Mouse (Mus musculus) B cell, adult 2 months (primary cell): ENCODE data around the gene Tmem132d.

Experiments
- DNase-seq, 2 experiments: peaks; one replicate each; pipeline ENCODE4 v3.0.0; 2022

The Tmem132d gene

GRCm38 (mm10) chr5:128432916-128433315 lies at the start of gene Tmem132d:
Tmem132d (minus strand) TSS chr5:128433077.
- DNase-seq = no peak

DNA sequence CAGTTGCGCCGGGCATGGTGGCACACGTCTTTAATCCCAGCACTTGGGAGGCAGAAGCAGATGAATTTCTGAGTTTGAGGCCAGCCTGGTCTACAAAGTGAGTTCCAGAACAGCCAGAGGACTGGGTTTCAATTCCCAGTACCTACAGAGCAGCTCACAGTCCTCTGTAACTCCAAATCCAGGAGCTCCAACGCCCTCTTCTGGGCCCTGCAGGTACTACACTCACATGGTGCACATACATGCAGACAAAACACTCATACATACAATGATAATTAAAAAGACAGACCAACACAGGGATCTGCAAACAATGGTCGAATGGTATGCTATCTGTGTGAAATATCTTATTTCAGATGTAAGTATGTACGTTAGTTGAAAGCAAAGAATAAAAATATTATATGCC lies 47.9 kb upstream of the Tmem132d start:
- DNase-seq = no peak

- DNase-seq = no peak
Observed at GRCm38 (mm10) chr5:128475372-128475771, 42.5 kb upstream of the Tmem132d start.

GRCm38 (mm10) chr5:128469812-128470211 lies 36.9 kb upstream of the Tmem132d start:
- DNase-seq = no peak

DNA sequence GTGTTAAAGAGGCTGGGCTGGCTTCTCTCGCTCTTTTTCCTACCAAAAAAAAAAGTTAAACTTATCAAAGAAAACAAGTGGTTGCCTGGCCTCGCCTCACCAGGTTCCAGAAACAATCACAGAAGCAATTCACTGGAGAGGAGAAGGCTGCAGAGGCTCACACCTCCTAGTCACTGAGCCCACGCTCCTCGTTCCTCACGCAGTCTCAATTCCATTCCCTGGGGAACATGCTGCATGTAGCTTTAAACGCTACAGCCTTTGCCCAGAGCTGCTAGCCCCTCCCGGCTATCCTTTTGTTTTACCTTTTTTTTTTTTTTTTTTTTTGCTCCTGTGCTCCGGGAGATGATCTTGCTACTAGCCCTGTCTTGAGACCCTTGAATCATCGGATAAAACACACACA lies 31.6 kb upstream of the Tmem132d start:
- DNase-seq = no peak

- DNase-seq = no peak
Observed at GRCm38 (mm10) chr5:128460605-128461004, 27.7 kb upstream of the Tmem132d start.

- DNase-seq = no peak
Observed at GRCm38 (mm10) chr5:128455732-128456131, 22.9 kb upstream of the Tmem132d start.

- no peak for DNase-seq
Observed at GRCm38 (mm10) chr5:128452196-128452595, 19.3 kb upstream of the Tmem132d start.

DNA sequence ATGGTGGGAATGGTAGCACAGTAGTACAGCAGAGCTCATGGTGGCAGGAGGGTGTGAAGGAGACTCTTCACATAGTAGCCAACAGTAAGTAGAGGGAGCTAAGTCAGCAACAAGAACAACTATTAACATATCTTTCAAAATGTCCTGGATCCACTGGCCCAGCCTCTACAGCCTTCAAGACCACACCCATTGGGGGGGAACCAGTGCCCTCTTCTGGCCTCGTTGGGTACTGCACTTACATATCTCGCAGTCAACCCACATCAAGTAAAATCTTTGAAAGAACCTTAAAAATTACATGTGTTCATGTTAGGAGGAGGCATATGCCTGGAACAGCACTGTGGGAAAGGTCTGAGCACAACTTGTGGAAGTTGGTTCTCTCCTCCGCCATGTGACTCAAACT lies 17.9 kb upstream of the Tmem132d start:
- DNase-seq = no peak

GRCm38 (mm10) chr5:128444876-128445275 lies 12.0 kb upstream of the Tmem132d start:
- no peak for DNase-seq

DNA sequence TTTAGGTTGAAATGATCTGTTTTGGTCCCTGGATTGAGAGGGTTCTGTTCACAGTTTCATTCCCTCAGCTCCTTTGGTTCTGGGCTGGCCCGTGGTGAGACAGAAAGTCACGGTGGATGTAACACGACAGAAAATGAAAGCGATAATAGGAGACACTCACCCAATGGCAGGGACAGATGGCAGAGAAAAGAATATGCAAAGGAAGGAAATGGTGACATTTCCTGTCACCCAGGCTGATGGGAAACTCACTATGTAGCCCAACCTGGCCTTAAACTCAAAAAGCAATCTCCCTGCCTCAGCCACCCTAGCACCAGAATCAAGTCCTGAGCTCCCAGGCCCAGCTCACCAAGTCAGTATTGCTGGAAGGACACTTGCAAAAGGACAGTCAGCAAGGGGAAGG lies 11.0 kb upstream of the Tmem132d start:
- no peak for DNase-seq

DNA sequence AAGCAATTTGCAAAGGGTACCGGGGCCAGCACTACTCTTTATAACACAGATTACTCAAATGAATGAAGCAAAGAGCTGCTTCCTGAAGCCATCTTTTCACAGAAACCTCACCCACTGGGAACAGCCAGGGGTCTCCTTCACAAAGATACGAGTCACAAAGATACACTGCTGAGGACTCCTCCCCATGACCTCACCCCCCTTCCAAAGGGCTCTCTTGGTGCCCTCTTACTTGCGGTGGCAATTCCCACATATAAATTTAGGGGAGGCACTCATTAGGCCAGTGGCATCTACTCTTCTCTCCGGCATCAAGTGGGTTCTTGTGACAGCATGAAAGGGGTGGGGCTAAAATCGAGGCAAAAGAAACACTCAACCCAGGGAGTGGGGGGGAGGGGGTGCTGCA lies 8.2 kb upstream of the Tmem132d start:
- no peak for DNase-seq

DNA sequence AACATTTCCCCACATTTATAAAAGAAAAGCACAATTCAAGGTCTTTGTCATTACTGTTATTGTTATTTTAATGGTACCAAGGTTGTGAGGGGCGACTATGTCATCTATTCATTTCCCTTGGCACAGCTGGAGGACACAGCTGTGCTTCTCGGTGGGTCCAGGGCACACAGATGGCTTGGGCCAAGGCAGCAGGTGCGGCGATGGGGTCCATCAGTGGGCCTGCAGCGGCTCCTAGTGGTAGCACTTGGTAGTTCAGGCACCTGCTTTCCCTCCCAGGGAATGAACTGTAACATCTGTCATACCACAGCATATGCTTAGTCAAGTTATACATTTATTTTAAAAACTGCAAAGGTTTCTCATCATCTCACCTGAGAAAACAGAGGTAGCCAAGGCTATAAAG lies 7.0 kb upstream of the Tmem132d start:
- peak in 1 of 2 experiments; percentile 1 for DNase-seq

GRCm38 (mm10) chr5:128438078-128438477 lies 5.2 kb upstream of the Tmem132d start:
- DNase-seq = no peak

DNA sequence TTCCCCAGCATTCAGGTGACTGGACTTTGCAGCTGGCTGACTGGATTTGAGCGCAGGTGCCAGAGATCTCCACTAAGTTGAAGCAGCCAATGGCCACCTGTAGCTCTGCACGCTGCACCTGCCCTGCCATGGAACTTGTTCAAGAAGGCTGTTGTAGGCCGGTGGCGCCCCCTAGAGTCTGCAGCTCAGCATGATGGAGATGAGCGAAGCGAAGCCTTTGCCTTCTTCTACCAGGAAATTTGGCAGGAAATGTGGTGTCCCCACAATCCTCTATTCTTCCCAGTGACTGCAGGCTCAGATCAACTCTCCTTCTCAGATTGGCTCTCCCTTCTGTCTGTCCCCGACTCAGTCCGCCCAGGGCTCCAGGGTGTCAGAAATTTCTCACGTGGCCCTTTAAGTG lies 4.0 kb upstream of the Tmem132d start:
- no peak for DNase-seq

DNA sequence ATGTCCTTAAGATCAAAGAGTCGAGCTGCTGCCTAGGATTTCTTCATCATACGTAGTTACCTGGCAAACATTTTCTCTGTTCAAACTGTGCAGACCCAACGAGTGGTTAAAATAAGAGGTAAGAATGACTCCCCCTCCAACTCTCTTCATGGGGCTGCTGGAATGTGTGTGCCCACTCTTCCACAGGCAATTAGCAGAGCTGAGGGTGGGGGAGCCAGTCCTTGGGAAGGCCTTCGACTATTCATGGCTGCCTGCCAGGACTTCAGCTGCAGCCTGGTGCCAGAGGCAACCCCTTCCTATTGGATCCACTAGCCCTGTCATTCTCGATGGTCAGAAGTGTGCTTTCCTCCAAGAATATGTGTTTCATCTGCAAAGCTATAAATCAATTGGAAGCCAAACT lies 2.8 kb upstream of the Tmem132d start:
- DNase-seq = no peak

GRCm38 (mm10) chr5:128433786-128434185 lies 909 bp upstream of the Tmem132d start:
- no peak for DNase-seq

GRCm38 (mm10) chr5:128432422-128432821 lies 455 bp downstream of the Tmem132d start:
- no peak for DNase-seq

DNA sequence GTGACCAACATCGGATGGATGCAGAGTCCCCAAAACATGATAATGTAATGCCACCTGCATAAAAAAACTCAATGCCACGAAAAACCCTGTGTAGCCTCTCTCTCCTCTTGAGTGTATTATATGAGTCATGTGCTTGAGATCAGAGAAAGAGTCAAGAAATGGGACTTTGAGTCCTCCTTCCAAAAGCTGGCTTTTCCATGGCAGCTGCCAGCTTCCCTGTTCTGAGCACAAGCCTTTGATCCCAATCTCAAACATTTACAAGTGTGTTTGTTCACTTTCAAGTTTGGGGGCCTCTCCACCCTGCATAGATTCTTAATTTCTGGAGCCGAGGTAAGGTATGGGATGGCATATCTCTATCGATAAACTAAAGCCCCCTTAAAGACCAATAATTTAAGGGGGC lies 8.2 kb downstream of the Tmem132d start:
- no peak for DNase-seq

GRCm38 (mm10) chr5:128424213-128424612 lies 8.7 kb downstream of the Tmem132d start:
- no peak for DNase-seq

DNA sequence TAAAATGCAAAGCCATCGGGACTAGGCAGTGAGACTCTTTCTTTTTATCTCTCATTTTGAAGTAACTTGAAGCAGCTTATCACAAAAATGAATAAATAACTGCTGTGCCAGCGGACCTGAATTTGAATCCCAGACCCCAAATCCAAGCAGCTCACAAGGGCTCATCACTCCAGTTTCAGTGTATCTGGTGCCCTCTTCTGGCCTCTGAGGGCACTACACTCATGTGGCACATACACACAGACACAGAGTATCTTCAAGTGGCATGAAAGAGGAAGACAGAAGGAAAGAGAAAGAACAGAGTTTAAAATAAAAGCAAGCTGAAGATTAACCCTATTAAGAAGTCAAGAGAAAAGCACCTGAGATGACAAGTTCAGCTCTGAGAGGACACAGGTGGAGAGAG lies 10.8 kb downstream of the Tmem132d start:
- no peak for DNase-seq

DNA sequence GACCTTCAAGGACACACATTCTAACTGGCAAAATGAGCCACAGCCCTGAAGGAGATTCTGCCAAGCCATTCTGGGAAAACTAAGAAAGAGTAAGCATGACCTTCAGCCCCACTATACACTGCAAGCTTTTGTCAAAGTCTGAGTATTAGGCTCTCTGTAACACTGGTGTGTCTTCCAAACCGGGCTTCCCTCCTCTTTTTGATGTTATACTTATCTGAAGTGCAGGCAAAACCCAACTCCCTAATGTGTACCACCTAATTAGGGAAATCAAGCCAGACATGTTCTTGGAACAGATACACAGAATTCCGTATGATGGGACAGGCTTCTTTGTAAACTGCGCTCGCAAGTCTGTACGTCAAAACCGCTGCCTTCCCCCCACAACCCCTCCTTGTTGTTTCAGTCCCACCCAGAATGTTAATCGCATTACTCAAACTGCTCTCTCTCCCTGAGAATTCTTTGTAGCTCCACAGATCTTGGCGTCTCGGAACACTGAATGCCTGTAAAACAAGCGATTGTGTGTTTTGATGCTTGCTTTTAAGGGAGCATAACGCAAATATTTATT lies 14.6 kb downstream of the Tmem132d start:
- DNase-seq = no peak

GRCm38 (mm10) chr5:128414056-128414455 lies 18.8 kb downstream of the Tmem132d start:
- DNase-seq = no peak

DNA sequence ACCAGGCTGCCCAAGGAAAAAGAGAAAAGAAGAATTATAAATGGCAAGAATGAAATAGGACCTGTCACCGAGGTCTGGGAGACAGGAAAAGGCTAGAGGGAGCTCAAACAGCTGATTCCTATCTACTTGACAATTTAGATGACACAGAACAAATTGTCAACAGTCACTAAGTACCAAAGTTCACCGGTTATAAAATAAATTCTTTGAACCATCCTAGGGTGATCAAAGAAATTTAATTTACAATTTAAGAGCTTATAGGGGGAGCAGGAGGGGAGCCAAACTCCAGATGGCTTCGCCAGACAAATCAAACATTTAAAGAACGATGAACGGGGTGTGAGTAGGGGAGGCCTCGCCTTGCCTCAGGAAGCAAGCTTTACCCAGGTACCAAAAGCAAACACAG lies 20.6 kb downstream of the Tmem132d start:
- DNase-seq = no peak

DNA sequence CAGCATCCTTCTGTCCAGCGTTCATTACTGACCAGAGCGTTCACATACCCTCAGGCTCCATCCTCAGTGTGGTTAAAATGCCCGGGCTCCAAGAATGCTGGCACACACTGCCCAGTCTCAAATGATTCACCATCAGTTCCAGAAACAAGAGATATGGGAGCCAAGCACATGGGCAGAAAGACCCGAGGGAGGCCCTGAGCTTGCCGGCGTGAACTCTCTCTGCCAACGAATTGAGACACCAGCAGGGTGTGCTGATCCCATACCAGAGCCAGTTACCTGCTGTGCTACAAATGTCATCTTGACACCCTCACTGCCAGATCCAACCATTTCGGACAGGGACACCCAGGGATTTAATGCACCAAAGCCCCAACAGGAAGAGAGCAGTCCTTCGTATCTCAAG lies 25.3 kb downstream of the Tmem132d start:
- DNase-seq = no peak

DNA sequence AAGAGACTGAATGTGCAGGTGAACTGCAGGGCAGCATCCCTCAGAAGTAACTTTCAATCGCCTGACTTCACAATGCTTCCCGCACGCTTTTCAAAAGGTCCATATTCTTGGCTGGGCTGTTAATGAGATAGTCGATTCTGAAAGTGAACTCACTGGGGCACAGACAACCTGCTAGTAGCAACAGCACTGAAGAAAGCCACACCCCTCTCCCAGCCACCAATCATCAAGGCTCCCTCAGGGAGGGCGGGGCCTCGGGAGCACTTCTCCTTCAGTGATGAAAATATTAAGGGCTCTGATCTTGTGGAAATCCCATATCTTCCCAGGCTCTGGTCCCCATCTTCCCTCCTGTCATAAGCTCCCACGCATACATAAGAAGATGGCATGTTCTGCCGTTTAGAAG lies 27.8 kb downstream of the Tmem132d start:
- no peak for DNase-seq
